Mouse (Mus musculus) lung, adult 18-20 months (tissue): ENCODE measurements around the gene Crb3.

ENCODE experiments used
- DNase-seq, 2 experiments: peaks; one replicate each; pipeline ENCODE4 v3.0.0; 2022; ENCODE audit warnings: mixed read lengths in 2 of 2

Gene Crb3

GRCm38 (mm10) chr17:57107064-57107463 is 48.2 kb downstream of the Crb3 start:
- no peak for DNase-seq

DNA sequence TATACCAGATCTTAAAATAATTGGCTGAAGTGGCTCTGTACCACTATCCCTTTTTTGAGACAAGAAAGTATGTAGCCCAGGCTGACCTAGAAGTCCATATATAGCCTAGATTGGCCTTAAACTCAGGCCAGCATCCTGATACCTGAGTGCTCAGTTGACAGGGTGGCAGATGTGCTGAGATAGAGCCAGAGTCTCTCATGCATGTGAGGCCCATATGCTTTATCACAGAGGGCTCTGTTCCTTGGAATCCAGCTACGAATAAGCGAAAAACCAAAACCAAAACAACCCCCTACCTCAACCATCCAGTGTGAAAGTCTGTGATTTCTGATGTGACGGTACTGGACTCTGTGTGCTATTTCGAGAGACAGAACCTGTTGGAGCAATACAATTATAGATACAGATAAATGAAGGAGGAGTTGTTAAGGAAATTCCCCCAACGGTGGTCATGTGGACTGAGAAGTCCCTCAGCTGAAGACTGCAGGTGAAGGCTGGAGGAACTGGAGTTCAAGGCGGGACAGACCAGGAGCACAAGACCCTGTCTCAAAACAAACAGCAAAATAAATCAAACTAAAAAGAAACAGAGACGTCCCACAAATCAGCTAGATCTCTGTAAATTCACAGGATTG is 49.2 kb downstream of the Crb3 start:
- no peak for DNase-seq

GRCm38 (mm10) chr17:57108666-57109171 is 49.8 kb downstream of the Crb3 start:
- no peak for DNase-seq

DNA sequence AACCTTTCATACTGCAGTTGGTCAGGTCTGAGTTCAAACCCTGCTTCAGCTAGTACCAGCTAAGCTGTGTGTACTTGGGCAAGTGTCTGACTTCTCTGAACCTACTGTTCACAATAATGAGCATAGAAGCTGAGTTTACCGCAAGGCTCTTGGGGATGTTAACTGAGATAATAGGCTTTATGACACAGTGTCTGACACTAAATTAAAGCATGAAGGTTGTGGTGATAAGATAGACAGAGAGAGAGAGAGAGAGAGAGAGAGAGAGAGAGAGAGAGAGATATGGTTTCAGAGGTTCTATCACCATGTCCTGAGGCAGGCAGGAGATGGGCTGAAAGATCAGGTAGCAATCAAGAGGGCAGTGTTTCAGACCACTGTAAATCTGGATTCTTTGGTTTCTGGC is 51.1 kb downstream of the Crb3 start:
- DNase-seq = no peak

GRCm38 (mm10) chr17:57112768-57113474 is 54.0 kb downstream of the Crb3 start:
- peak; percentile 48 to 49 for DNase-seq
